Mouse (Mus musculus) liver, adult 2 months (tissue): Measurements from ENCODE around the gene Recql. TPM values are rescaled to one million over a fixed set of nuclear protein-coding genes. Genes with fewer than 3 reads are reported as not detected.

Source experiments
- DNase-seq: peaks from one replicate; pipeline ENCODE4 v3.0.0-alpha.2; 2011; ENCODE audit warnings: low read depth, low spot score; ENCODE audit errors: extremely low read depth
- H3K27ac ChIP-seq: fragments of 200-500 bp; replicated peaks from 2 replicates; pipeline ENCODE4 v1.5.1; 2012; ENCODE audit warnings: low read depth, mild to moderate bottlenecking, control low read depth, inconsistent platforms, low read length; ENCODE audit not compliant: insufficient read depth
- H3K27me3 ChIP-seq: fragments of 200-500 bp; 2 replicates; pipeline ENCODE4 v1.6.1; 2012; ENCODE audit warnings: mild to moderate bottlenecking, moderate library complexity, low read length, inconsistent platforms; ENCODE audit not compliant: control insufficient read depth, insufficient read depth
- H3K36me3 ChIP-seq: fragments of 200-500 bp; 2 replicates; pipeline ENCODE4 v1.6.1; 2012; ENCODE audit warnings: low read length, inconsistent platforms; ENCODE audit not compliant: control insufficient read depth, insufficient read depth
- H3K4me1 ChIP-seq: fragments of 200-500 bp; 2 replicates; pipeline ENCODE4 v1.6.1; 2011; ENCODE audit warnings: low read length; ENCODE audit not compliant: control insufficient read depth, insufficient read depth
- H3K4me3 ChIP-seq: fragments of 200-500 bp; 2 replicates; pipeline ENCODE4 v1.5.1; 2011; ENCODE audit warnings: low read depth, mild to moderate bottlenecking, control low read depth, low read length, moderate library complexity; ENCODE audit not compliant: insufficient read depth
- H3K79me2 ChIP-seq: fragments of 200-500 bp; 2 replicates; pipeline ENCODE4 v1.6.1; 2012; ENCODE audit warnings: inconsistent platforms, mild to moderate bottlenecking, low read length, moderate library complexity; ENCODE audit not compliant: control insufficient read depth, insufficient read depth
- H3K9ac ChIP-seq: fragments of 200-500 bp; 2 replicates; pipeline ENCODE4 v1.6.1; 2012; ENCODE audit warnings: low read depth, mild to moderate bottlenecking, control low read depth, inconsistent platforms, low read length
- CTCF ChIP-seq: fragments of 200-500 bp; IDR thresholded peaks from 2 replicates; pipeline ENCODE4 v1.5.1; 2011; ENCODE audit warnings: low read depth, low read length, control low read depth
- POLR2A ChIP-seq: fragments of 200-500 bp; IDR thresholded peaks from 2 replicates; pipeline ENCODE4 v1.6.1; 2011; ENCODE audit warnings: low read length, control low read depth; ENCODE audit not compliant: insufficient read depth; ENCODE audit errors: extremely low read depth
- WGBS: fragments of 180-500 bp; shearing (Covaris S2); methylation state at CpG from one replicate; pipeline ENCODE4 v1.1.7; 2018; 5-methylcytosine and 5-hydroxymethylcytosine counted together
- polyA plus RNA-seq: library from polyadenylated mRNA; depleted of rRNA; stranded (reverse); fragments of >200 nt; gene quantifications from 2 replicates; pipeline ENCODE4 v1.2.3, GENCODE M21; 2012
- total RNA-seq: library from RNA; depleted of rRNA; stranded (reverse); fragments of >200 nt; gene quantifications from 2 replicates; pipeline ENCODE4 v1.2.3, GENCODE M21; 2014

Recql gene
- total and polyA plus RNA-seq, 2 experiments: 1.6 to 5.7 TPM

DNA sequence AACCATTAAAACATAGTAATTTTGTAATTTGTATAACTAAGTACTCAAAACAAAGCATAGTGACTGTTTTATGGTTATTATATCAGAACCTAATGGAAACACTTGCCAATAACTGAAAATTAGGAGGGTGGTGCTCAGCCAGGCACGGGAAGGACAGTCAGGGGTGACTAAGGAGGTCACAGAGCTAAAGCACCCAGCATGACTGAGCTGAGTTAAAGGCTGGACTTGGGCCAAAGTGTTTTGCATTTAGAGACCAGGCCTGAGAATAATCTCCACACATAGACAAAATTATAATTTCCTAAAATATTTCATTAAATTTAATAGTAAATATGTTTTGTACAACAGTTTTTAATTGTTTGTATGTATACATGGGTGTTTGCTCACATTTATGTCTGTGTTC lies 9.8 kb downstream of the Recql start:
- no peaks in the 10 kb centered on the region for H3K27me3 ChIP-seq
- no peak for DNase-seq
- H3K9ac ChIP-seq: no peak overlapping the region
- H3K36me3 ChIP-seq: peaks cover 11% of the 10 kb centered on the region; the same call in 1 of the 2 replicates
- no peak for TF ChIP-seq CTCF
- no peak for TF ChIP-seq POLR2A
- 56% methylated on average over 1 of the region's 1 CpGs for WGBS
- H3K79me2 ChIP-seq: no peaks in the 10 kb centered on the region
- H3K27ac ChIP-seq: no peak overlapping the region
- no peaks in the 10 kb centered on the region for H3K4me1 ChIP-seq
- no peak overlapping the region for H3K4me3 ChIP-seq

DNA sequence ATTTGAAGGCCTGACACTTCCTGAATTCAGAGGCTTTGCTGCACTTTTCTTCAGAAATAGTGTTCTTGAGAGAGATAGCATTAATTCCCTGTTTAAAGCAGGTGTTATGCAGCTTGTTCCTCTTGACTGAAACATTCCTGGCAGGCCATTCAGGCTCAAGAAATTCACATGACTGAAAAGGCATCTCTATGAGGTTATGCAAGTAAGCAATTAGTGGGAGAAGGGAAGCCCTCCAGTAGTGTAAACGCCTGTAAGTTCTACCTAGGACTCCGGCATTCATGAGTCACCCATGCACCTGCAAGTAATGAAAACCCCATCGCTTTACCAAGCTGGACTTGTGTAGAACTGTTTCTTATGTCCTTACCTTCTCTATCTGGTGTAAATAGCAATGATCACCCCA lies 17.3 kb downstream of the Recql start:
- no peak for DNase-seq
- Histone ChIP-seq H3K27ac (no peak overlapping the region), H3K36me3 (peaks cover 32% of the 10 kb centered on the region), H3K9ac (no peak overlapping the region), H3K27me3 (no peaks in the 10 kb centered on the region), H3K79me2 (no peaks in the 10 kb centered on the region), H3K4me3 (no peak overlapping the region), H3K4me1 (no peaks in the 10 kb centered on the region)
- TF ChIP-seq CTCF (no peak), POLR2A (no peak)
- 92% methylated on average over 3 of the region's 3 CpGs for WGBS

DNA sequence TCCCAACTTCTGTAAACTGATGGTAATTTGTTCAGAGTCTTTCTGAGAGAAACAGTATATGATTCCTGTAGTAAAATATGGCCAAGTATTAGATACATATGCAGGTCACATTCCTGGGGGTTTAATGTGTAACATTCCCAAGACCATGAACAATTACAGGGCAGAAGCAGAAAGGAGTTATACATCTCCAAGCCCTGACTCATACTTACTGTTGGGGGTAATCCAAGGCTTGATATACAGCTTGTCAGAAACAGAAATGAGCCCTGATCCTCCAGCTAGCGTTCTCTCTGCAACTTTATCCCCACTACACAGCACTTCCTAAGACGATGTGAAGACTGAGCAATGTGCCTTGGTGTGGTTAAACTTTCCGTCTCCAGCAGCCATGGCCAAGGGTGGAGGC lies 19.3 kb downstream of the Recql start:
- TF ChIP-seq POLR2A: no peak
- no peak for TF ChIP-seq CTCF
- H3K79me2 ChIP-seq: no peaks in the 10 kb centered on the region
- DNase-seq: no peak
- peaks cover 36% of the 10 kb centered on the region for H3K36me3 ChIP-seq
- H3K9ac ChIP-seq: no peak overlapping the region
- no peaks in the 10 kb centered on the region for H3K27me3 ChIP-seq
- no peak overlapping the region for H3K27ac ChIP-seq
- no peaks in the 10 kb centered on the region for H3K4me1 ChIP-seq
- H3K4me3 ChIP-seq: no peak overlapping the region
- 95% methylated on average over 3 of the region's 3 CpGs for WGBS

DNA sequence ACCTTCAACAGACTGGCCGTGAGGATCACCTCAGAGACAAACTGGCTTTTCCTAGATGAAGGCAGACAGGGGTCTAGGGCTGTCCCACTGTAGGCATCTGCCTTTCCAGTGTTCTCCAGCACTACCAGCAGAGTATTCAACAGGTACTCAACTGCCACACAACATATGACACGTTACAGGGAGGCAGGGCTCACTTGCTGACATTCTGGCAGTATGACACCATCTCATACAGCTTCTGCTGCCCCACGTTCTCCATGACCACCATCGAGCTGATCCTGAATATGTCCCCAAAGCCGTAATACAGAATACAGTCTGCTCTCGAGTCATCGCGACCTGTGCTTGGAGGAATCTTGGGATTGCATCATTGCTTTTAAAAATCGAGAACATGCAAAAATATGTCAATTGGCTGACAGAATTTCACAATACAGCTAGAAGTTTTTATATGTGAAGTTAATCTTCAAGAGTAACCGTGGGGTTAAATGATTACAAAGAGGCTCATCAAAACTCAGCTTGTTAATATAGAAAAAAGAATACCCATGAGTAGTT lies 20.3 kb downstream of the Recql start:
- Histone ChIP-seq H3K27ac (no peak overlapping the region), H3K9ac (no peak overlapping the region), H3K4me3 (no peak overlapping the region), H3K36me3 (peaks cover 45% of the 10 kb centered on the region), H3K4me1 (no peaks in the 10 kb centered on the region), H3K27me3 (no peaks in the 10 kb centered on the region), H3K79me2 (no peaks in the 10 kb centered on the region)
- 93% methylated on average over 10 of the region's 10 CpGs for WGBS
- no peak for DNase-seq
- TF ChIP-seq CTCF (no peak), POLR2A (no peak)

DNA sequence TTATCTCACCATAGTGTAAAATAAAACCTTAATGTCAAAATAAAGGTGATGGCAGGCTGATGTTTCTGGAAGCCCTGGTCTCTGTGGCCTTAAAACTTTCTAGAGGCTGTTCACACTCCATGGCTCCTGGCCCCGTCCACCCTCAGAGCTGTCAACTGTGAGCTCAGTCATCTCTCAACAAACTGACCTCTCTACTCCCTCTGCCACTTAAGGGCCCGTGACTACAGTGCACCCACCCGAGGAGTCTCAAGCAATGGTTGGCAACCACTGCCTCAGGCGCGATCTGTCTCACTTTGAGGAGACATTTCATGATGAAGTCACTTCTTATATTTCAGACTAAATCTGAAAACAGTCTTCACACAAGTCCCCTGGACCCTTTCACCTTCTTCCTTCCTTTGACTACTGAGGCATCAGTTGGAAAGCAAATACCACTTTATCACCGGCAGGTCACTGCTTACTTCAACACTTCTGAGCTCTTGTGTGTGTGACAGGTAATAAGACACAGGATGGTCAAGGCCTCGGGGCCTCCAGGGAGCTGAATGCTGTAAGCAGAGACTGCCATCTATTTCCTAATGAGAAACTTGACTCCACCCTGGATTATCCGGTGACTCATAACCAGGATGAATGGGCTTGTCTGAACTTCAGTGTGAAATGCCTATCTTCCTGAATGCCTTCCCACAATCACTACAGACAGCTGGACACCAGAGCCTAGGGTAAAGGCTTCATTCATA lies 21.0 kb downstream of the Recql start:
- Histone ChIP-seq H3K36me3 (peaks cover 48% of the 10 kb centered on the region), H3K27ac (no peak overlapping the region), H3K4me1 (no peaks in the 10 kb centered on the region), H3K4me3 (no peak overlapping the region), H3K79me2 (no peaks in the 10 kb centered on the region), H3K27me3 (no peaks in the 10 kb centered on the region), H3K9ac (no peak overlapping the region)
- WGBS: 87% methylated on average over 8 of the region's 8 CpGs
- DNase-seq: no peak
- TF ChIP-seq POLR2A (no peak), CTCF (no peak)

GRCm38 (mm10) chr6:142363019-142363576 lies 23.8 kb downstream of the Recql start:
- peaks cover 58% of the 10 kb centered on the region for H3K36me3 ChIP-seq

More at GRCm38 (mm10) chr6:142363019-142363576, 23.8 kb downstream of the Recql start:
- Histone ChIP-seq H3K4me1 (no peaks in the 10 kb centered on the region), H3K27me3 (no peaks in the 10 kb centered on the region), H3K9ac (no peak overlapping the region), H3K4me3 (no peak overlapping the region), H3K27ac (no peak overlapping the region), H3K79me2 (no peaks in the 10 kb centered on the region)
- TF ChIP-seq POLR2A (no peak), CTCF (no peak; the same call in 1 of the 2 replicates)
- 72% methylated on average over 9 of the region's 9 CpGs for WGBS
- DNase-seq: no peak
